Mouse (Mus musculus) thymus, postnatal 10 days (tissue): ENCODE measurements around the gene Ankrd10.
"Not testable (repeated sequence)": the region's sequence is repeated elsewhere in the genome, so short reads cannot be mapped to it uniquely, and the experiment has no call there.

ENCODE experiments used
- DNase-seq, 2 experiments: peaks; one replicate each; pipeline ENCODE4 v3.0.0; 2021; ENCODE audit warnings: low spot score in 2 of 2

Ankrd10 gene

DNA sequence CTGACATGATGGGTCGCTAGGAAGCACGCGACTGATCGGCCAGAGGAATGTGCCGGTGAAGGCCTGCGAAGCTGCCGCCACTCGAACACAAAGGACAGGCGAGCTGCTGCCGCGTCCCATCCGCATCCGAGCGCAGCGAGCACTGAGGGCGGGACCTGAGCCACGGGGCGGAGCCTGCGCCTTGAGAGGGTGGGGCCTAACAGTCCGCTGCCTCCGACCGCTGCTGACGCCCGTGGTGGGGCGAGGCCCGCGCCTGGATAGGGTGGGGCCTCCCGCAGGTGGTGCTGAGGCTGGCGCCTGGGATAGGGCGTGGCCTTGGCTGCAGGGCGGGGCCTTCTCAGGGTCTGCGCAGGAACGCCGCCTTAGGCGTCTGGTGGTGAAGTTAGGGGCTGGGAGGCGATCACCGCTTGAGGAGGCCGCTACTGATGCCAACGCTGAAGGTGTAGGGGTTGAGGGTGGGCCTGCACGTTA is at the start of gene Ankrd10:
Ankrd10 (minus strand) TSS at position 147 of the 471 bp plus-strand sequence.
- DNase-seq = peak; percentile 98 to 99

DNA sequence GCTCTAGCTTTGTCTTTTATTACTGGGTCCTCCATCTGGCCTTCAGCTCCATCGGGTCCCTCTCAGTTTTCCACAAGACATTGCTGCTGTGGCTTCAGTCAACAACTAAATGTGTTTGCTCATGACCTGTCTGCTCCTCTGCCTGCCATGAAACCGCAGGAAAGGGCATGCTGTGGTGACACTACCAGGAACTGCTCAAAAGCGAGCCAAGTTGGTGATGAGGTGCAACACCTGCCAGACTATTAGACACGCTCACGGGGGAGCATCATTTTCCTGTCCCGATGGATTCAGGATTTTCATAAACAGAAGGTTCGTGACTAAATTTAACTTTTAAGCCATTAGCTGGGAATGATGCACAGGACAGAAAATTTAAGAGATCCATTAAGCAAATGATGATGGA is 49.0 kb upstream of the Ankrd10 start:
- no peak for DNase-seq

- no peak for DNase-seq
Observed at GRCm38 (mm10) chr8:11668308-11668707, 32.8 kb upstream of the Ankrd10 start.

DNA sequence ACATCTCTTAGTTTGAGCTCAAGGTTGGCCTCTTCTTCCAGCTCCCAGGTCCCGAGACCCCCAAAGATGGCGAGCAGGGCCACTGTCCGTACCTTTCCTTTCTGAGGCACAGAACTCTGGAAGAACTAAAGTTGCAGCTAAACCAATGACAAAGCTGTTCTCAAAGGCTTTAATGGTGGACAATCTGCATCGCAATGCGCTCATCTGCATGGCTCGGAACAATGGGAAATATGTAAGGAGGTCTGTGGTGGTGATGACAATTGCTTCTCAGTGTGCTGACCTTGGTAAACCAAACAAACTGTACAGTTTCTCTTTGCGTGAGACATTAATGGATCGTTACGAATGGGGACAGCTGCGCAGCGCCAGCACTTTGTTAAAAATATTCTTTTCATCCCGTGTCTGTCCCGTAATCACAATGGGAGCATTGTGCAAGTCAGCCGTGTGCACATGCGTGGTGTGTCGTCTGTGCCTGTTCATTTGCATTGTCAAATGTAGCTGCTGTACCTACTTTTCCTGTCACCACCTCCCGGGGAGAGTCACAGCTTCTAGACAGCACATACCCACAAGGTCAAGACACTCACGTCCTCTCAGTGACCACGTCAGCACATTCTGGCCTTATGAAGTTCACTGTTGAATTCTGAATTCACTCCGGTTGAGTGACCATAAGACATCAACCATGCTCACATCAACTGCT is 30.6 kb upstream of the Ankrd10 start:
- not testable (repeated sequence) for DNase-seq

GRCm38 (mm10) chr8:11661969-11662368 is 26.4 kb upstream of the Ankrd10 start:
- no peak for DNase-seq

DNA sequence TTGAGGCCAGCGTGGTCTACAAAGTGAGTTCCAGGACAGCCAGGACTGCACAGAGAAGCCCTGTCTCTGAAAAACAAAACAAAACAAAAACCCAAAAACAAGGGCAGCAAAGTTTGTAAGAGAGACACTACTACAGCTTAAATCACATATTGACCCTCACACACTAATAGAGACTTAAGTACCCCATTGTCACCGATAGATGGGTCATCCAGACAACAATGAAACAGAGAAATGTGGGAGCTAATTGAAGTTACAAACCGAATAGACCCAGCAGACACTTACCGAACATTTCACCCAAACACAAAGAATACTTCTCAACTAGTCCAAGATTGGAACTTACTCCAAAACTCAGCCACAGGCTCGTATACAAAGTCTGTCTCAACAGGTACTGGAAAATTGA is 14.5 kb upstream of the Ankrd10 start:
- DNase-seq = no peak

- no peak for DNase-seq
Observed at GRCm38 (mm10) chr8:11643123-11643522, 7.6 kb upstream of the Ankrd10 start.

DNA sequence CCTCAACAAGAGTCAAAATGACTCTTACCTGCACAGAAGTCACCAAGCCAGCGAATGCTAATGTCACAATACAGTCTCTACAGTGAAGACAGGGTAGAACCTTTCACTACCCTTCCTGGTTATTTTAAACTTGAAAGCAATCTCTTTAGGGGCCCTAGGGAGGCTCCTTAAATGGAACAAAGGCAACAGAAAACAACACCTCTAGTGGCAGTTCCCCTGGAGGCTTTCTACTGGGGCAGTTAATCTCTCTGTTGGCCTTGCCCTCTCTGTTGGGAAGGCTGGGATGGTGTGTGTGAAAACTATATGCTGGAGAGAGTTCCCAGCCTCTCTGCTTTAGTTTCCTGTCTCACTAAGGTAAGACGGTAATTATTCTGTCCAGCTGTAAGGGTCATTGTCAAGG is 5.0 kb upstream of the Ankrd10 start:
- no peak for DNase-seq

GRCm38 (mm10) chr8:11637531-11637930 is 2.0 kb upstream of the Ankrd10 start:
- DNase-seq = no peak

DNA sequence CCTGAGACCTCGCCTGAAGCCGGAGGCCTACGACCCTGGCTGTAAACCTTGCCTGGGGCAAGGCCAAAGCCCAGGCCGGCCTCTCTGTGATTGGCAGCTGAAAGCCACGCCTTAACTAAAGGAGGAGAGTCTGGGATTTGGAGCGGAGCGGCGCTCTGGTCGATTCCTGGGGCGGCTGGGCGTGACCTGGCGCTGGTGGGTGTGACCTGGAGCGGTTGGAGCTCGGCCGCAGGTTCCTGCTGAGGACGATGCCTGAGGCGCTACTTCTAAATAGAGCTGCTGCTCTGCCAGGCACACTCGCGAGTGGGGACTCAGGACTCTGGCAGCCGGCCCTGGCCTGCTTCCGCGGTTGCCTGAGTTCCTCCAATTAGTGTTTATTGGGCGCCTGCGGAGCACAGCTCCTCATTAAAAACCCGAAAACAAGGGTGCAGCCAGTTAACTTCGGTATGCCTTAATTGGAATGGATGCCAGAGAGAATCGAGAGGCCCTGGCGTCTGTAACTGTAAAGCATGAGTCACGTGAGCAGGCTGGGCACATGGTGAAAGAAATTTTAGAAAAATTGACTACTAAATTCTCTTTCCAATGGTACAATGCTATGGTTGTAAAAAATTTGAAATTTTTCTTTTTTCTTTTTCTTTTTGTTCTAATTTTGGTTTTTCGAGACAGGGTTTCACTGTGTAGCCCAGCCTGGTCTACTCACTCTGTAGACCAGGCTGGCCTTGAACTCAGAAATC is 934 bp upstream of the Ankrd10 start:
- peak; percentile 51 to 61 for DNase-seq

DNA sequence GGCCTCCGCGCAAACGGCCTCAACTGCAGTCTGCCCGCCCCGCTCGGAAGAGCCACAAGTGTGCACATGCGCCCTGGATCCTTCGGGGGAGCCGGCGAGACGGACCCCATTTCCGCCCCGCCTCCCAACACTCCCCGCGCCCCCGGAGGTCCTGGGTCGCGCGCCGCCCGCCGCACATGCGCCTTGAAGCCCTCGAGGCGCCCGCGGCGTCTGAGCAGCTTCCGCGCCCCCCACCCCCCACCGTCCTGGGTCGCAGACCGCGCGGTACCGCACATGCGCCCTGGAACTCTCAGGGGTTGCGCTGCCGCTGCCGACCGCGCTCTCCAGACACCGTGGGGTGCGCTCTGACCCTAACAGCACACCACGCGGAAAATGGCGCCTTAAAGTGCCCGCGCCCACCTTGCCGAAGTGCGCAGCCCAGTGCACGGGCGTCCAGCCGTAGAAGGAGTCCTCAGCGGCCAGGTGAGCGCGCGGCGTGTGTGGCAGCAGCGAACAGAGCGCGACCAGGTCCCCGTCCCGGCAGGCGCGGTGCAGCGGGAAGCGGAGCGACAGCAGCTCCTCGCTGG is 462 bp downstream of the Ankrd10 start:
- DNase-seq = peak; percentile 93 to 95

DNA sequence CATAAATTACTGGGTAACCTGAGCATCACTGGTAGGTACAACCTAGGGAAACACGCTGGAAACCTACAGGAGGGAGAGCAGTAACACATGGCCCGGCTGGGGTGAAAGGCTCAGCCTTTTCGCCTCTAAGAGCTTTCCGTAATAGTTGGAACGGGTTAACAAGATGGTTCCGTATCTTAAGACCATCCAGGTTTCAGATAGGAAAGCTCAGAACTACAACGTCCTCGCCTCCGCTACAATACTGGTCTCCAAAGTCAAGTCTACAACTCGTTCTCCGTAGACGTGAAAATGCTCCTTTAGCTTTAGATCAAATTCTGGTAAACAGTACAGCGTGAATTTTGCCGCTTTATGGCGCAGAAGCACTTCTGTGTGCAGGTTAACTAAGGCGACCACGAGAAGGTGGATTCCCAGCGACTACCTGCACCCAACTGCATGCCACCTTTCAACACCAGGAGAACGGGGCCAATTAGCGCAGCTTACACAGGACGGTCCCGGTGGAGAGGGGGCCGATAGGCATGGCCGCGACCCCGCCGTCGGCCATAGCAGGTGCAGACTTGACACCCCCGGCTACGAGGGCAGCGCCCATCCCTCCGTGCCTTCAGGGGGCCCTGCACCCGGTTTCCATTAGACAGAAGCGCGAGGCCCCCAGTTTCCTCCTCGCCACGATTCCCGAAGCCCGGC is 1.1 kb downstream of the Ankrd10 start:
- peak in 1 of 2 experiments; percentile 8 for DNase-seq

GRCm38 (mm10) chr8:11633414-11633813 is 2.1 kb downstream of the Ankrd10 start:
- no peak for DNase-seq

DNA sequence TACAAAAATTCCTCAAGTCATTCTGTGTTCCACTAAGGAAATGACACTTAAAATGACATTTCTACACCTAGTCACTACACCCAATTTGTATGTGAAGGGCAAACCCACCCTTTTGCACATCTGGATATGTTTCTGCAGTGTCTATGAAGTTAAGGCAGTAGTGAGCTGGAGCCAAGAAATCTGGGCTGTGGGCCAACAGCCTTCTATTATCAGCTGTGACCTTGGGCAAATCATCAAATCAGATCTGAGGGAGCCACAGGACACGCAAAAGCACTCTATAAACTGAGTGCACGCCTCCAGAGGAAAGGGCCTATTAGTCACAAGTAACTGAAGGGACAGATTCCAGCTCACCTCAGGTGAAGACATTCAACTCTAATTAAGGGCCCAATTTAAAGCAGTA is 3.2 kb downstream of the Ankrd10 start:
- DNase-seq = no peak

GRCm38 (mm10) chr8:11629206-11629605 is 6.4 kb downstream of the Ankrd10 start:
- no peak for DNase-seq

DNA sequence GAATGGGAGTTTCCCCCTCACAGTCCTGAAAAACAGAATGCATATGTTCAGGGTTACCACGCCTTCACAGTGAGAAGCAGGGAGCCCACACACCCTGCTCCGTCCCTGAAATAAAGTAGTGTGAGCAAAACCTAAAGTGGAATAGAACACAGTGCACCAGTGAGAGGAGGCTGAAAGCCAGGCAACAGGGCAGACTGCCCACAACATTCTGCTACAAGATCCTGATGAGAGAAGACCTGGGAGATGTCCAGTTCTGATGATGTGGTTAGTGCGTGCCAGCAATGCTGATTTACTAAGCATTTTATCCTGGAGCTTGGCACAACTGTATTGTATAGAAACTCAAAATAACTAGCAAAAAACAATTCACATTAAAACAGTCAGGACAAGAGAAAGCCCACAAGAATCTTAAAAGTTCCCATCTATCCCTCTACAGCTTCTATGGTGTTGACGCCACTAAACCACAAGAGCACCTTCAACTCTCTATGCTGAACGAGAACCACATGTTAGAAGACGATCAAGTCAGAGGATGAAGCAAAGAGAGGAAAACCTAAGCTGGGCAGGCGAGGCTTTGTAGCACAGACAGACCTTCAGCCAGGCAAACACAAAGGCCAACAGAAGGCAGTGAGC is 6.9 kb downstream of the Ankrd10 start:
- DNase-seq = no peak

- DNase-seq = no peak
Observed at GRCm38 (mm10) chr8:11627717-11628116, 7.8 kb downstream of the Ankrd10 start.

DNA sequence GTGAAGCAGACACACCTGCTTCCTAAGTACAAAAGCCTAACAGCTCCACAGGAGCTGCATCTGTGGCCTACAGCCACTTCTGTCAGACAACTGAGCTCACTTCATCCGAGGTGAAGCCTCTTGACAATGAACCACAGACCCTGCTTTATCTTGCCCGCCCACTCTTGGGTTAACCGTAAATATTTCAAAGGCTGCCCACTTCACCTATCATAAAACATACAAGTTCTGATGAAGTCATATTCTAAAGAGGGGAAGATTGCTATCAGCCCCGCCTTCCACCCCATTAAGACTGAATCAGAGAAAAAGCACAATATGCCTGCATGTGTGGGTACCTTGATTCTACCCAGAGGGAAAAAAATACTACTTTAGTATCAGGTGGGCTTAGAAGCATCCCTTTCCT is 10.5 kb downstream of the Ankrd10 start:
- no peak for DNase-seq

DNA sequence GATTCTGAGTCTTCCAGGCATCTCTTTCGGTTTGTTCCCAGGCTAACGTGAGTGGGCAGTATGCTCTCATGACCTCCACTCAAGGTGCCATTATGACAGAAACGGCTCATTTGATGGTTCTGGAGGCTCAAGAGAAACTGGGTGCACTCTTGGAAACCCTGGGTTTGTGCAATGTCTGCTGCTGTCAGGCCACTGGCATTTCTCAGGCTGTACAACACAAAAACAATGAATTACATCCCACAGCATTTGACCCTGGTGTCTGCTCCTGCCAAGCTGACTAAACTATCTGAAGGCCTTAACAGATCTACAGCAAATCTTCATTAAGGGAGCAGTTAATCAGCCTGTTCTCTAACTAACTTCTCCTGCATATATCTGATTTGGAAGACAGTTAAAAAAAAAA is 16.5 kb downstream of the Ankrd10 start:
- no peak for DNase-seq

- no peak for DNase-seq
Observed at GRCm38 (mm10) chr8:11618063-11618462, 17.5 kb downstream of the Ankrd10 start.

GRCm38 (mm10) chr8:11616294-11616693 is 19.3 kb downstream of the Ankrd10 start:
- DNase-seq = peak; percentile 27 to 65
